Mouse (Mus musculus): ENCODE measurements around the gene Zfp697. TPM values are rescaled to one million over a fixed set of nuclear protein-coding genes. Genes with fewer than 3 reads are reported as not detected.

Zfp697 gene
- polyA plus RNA-seq, 1 experiment from 2014 or later = 2.9 TPM

- peaks cover 5% of the 10 kb centered on the region; the same call in 1 of the 2 replicates for H3K27me3 ChIP-seq (ENCODE audit: insufficient read depth, low read length)
- H3K4me1 ChIP-seq (ENCODE audit: insufficient read depth) = peaks cover 12% of the 10 kb centered on the region
- H3K4me3 ChIP-seq (ENCODE audit: low read depth, low read length) = no peak overlapping the region
- no peak overlapping the region for H3K9ac ChIP-seq (replicated peaks)
- TF ChIP-seq CTCF (IDR thresholded peaks at IDR 0.05; ENCODE audit: low read depth) (no peak), EP300 (IDR thresholded peaks at IDR 0.05; ENCODE audit: low read depth) (no peak)
- DNase-seq (no peak), ATAC-seq (no peak)
- no peaks in the 10 kb centered on the region for H3K36me3 ChIP-seq (replicated peaks; ENCODE audit: insufficient read depth, low read length)
- no peaks in the 10 kb centered on the region for H3K9me3 ChIP-seq (ENCODE audit: low read length)
- 64% methylated on average over 4 of the region's 4 CpGs for WGBS (ENCODE audit: insufficient replicate concordance)
- no peak overlapping the region for H3K4me2 ChIP-seq (ENCODE audit: low read depth, low read length)
- no peak overlapping the region for H3K27ac ChIP-seq (ENCODE audit: low read depth)
Observed at GRCm38 (mm10) chr3:98422926-98423325, 40.7 kb downstream of the Zfp697 start.

- H3K4me3 ChIP-seq (ENCODE audit: low read depth, low read length) = no peak overlapping the region
- 54% methylated on average over 5 of the region's 5 CpGs for WGBS (ENCODE audit: insufficient replicate concordance)
- TF ChIP-seq EP300 (IDR thresholded peaks at IDR 0.05; ENCODE audit: low read depth) (no peak), CTCF (IDR thresholded peaks at IDR 0.05; ENCODE audit: low read depth) (no peak)
Observed at GRCm38 (mm10) chr3:98426749-98427148, 44.5 kb downstream of the Zfp697 start.

GRCm38 (mm10) chr3:98427260-98427599 is 45.0 kb downstream of the Zfp697 start:
- no peak overlapping the region for H3K27ac ChIP-seq (ENCODE audit: low read depth)
- DNase-seq (no peak), ATAC-seq (no peak; the same call in 1 of the 2 replicates)
- H3K4me2 ChIP-seq (ENCODE audit: low read depth, low read length) = peak overlapping the region; percentile 77
- 5% methylated on average over 23 of the region's 23 CpGs for WGBS (ENCODE audit: insufficient replicate concordance)
- peaks cover 17% of the 10 kb centered on the region for H3K4me1 ChIP-seq (ENCODE audit: insufficient read depth)
- H3K4me3 ChIP-seq (ENCODE audit: low read depth, low read length) = peak overlapping the region; percentile 49
- H3K9ac ChIP-seq (replicated peaks) = no peak overlapping the region
- no peak for TF ChIP-seq EP300 (IDR thresholded peaks at IDR 0.05; ENCODE audit: low read depth)
- no peak for TF ChIP-seq CTCF (IDR thresholded peaks at IDR 0.05; ENCODE audit: low read depth)
- H3K27me3 ChIP-seq (ENCODE audit: insufficient read depth, low read length) = peaks cover 5% of the 10 kb centered on the region; the same call in 1 of the 2 replicates
- no peaks in the 10 kb centered on the region for H3K36me3 ChIP-seq (replicated peaks; ENCODE audit: insufficient read depth, low read length)
- no peaks in the 10 kb centered on the region for H3K9me3 ChIP-seq (ENCODE audit: low read length)

More at GRCm38 (mm10) chr3:98426749-98427148, 44.5 kb downstream of the Zfp697 start:
- ATAC-seq (no peak), DNase-seq (no peak)
- Histone ChIP-seq H3K9ac (replicated peaks) (no peak overlapping the region), H3K27ac (ENCODE audit: low read depth) (no peak overlapping the region), H3K9me3 (ENCODE audit: low read length) (no peaks in the 10 kb centered on the region), H3K36me3 (replicated peaks; ENCODE audit: insufficient read depth, low read length) (no peaks in the 10 kb centered on the region), H3K27me3 (ENCODE audit: insufficient read depth, low read length) (peaks cover 5% of the 10 kb centered on the region; the same call in 1 of the 2 replicates), H3K4me2 (ENCODE audit: low read depth, low read length) (0 out of 2 replicates have a peak overlapping the region, but pooled peaks have one; percentile 77), H3K4me1 (ENCODE audit: insufficient read depth) (peaks cover 17% of the 10 kb centered on the region)

- H3K36me3 ChIP-seq (replicated peaks; ENCODE audit: insufficient read depth, low read length) = no peaks in the 10 kb centered on the region
- peak; percentile 93 for ATAC-seq
- no peaks in the 10 kb centered on the region for H3K9me3 ChIP-seq (ENCODE audit: low read length)
- H3K4me2 ChIP-seq (ENCODE audit: low read depth, low read length) = peak overlapping the region; percentile 77
- no peak overlapping the region for H3K27ac ChIP-seq (ENCODE audit: low read depth)
- H3K9ac ChIP-seq (replicated peaks) = peak overlapping the region; percentile 56
- peak; percentile 84 for DNase-seq
- no peak for TF ChIP-seq EP300 (IDR thresholded peaks at IDR 0.05; ENCODE audit: low read depth)
- TF ChIP-seq CTCF (IDR thresholded peaks at IDR 0.05; ENCODE audit: low read depth) = no peak
- under 1% methylated on average over 93 of the region's 110 CpGs for WGBS (ENCODE audit: insufficient replicate concordance)
- H3K27me3 ChIP-seq (ENCODE audit: insufficient read depth, low read length) = peaks cover 5% of the 10 kb centered on the region; the same call in 1 of the 2 replicates
- H3K4me3 ChIP-seq (ENCODE audit: low read depth, low read length) = peak overlapping the region; percentile 49
- peaks cover 17% of the 10 kb centered on the region for H3K4me1 ChIP-seq (ENCODE audit: insufficient read depth)
Observed at GRCm38 (mm10) chr3:98427600-98428448, 45.6 kb downstream of the Zfp697 start.

GRCm38 (mm10) chr3:98428449-98428775 is 46.2 kb downstream of the Zfp697 start:
- Histone ChIP-seq H3K4me3 (ENCODE audit: low read depth, low read length) (peak overlapping the region; percentile 49), H3K4me1 (ENCODE audit: insufficient read depth) (peaks cover 17% of the 10 kb centered on the region), H3K9me3 (ENCODE audit: low read length) (no peaks in the 10 kb centered on the region), H3K9ac (replicated peaks) (peak overlapping the region; percentile 56; the same call in 1 of the 2 replicates), H3K36me3 (replicated peaks; ENCODE audit: insufficient read depth, low read length) (no peaks in the 10 kb centered on the region), H3K4me2 (ENCODE audit: low read depth, low read length) (peak overlapping the region; percentile 77), H3K27me3 (ENCODE audit: insufficient read depth, low read length) (peaks cover 5% of the 10 kb centered on the region; the same call in 1 of the 2 replicates), H3K27ac (ENCODE audit: low read depth) (no peak overlapping the region)
- no peak for ATAC-seq
- TF ChIP-seq EP300 (IDR thresholded peaks at IDR 0.05; ENCODE audit: low read depth) (no peak), CTCF (IDR thresholded peaks at IDR 0.05; ENCODE audit: low read depth) (no peak)
- 3% methylated on average over 17 of the region's 17 CpGs for WGBS (ENCODE audit: insufficient replicate concordance)
- no peak for DNase-seq

- Histone ChIP-seq H3K36me3 (replicated peaks; ENCODE audit: insufficient read depth, low read length) (no peaks in the 10 kb centered on the region), H3K4me1 (ENCODE audit: insufficient read depth) (peaks cover 17% of the 10 kb centered on the region), H3K27me3 (ENCODE audit: insufficient read depth, low read length) (peaks cover 5% of the 10 kb centered on the region; the same call in 1 of the 2 replicates), H3K4me2 (ENCODE audit: low read depth, low read length) (peak overlapping the region; percentile 77), H3K27ac (ENCODE audit: low read depth) (no peak overlapping the region), H3K9me3 (ENCODE audit: low read length) (no peaks in the 10 kb centered on the region), H3K9ac (replicated peaks) (no peak overlapping the region), H3K4me3 (ENCODE audit: low read depth, low read length) (no peak overlapping the region)
- no peak for ATAC-seq
- WGBS (ENCODE audit: insufficient replicate concordance) = 11% methylated on average over 8 of the region's 8 CpGs
- no peak for DNase-seq
- TF ChIP-seq CTCF (IDR thresholded peaks at IDR 0.05; ENCODE audit: low read depth) (no peak), EP300 (IDR thresholded peaks at IDR 0.05; ENCODE audit: low read depth) (no peak)
Observed at GRCm38 (mm10) chr3:98428928-98429525, 46.8 kb downstream of the Zfp697 start.
